ENCODE assay signal across 32 mouse cellular contexts in genomic region chr13:50064841-50065240, GRCm38 (mm10).
"Had no signal": no experiment of that assay in that cellular context is flagged by ENCODE, and none has a peak within 500 bp of the region (broad histone marks: within the 10 kb centered on the region; RNA-seq: fewer than 3 reads in every experiment).

No protein-coding gene starts in this region.

- H3K9me3 ChIP-seq: limb, embryonic 10.5 days; limb, embryonic 12.5 days; limb, embryonic 13.5 days; limb, embryonic 15.5 days; liver, embryonic 12.5 days; liver, embryonic 13.5 days; liver, embryonic 15.5 days; lung, embryonic 15.5 days; midbrain, embryonic 10.5 days; midbrain, embryonic 13.5 days; midbrain, embryonic 15.5 days; neural tube, embryonic 12.5 days had no signal

- DNase-seq: left cerebral cortex, postnatal 4 days; liver; liver, embryonic 13.5 days; liver, postnatal 0 days; lung, adult 18-20 months; lung, adult 2 months; lung, embryonic 14.5 days; lung, postnatal 10 days; lung, postnatal 14 days; lung, postnatal 36 days; lung, postnatal 4 days; midbrain, embryonic 14.5 days had no signal

- H3K27me3 ChIP-seq: limb, embryonic 12.5 days; limb, embryonic 13.5 days; limb, embryonic 15.5 days; liver, embryonic 12.5 days; liver, embryonic 13.5 days; liver, embryonic 15.5 days; lung, embryonic 15.5 days; megakaryocyte, embryonic 14.5 days; midbrain, embryonic 12.5 days; midbrain, embryonic 13.5 days; midbrain, embryonic 15.5 days; neural tube, embryonic 12.5 days had no signal

- H3K36me3 ChIP-seq: limb, embryonic 10.5 days; limb, embryonic 12.5 days; limb, embryonic 13.5 days; limb, embryonic 15.5 days; liver, embryonic 12.5 days; liver, embryonic 13.5 days; liver, embryonic 15.5 days; lung, embryonic 15.5 days; midbrain, embryonic 10.5 days; midbrain, embryonic 12.5 days; midbrain, embryonic 13.5 days; midbrain, embryonic 15.5 days; neural tube, embryonic 12.5 days had no signal

- H3K9ac ChIP-seq: limb, embryonic 12.5 days; limb, embryonic 13.5 days; limb, embryonic 15.5 days; liver, embryonic 12.5 days; liver, embryonic 13.5 days; liver, embryonic 14.5 days; liver, embryonic 15.5 days; liver, postnatal 0 days; lung, embryonic 14.5 days; lung, embryonic 15.5 days; midbrain, embryonic 12.5 days; midbrain, embryonic 13.5 days; midbrain, embryonic 15.5 days; neural tube, embryonic 12.5 days had no signal

- H3K4me1 ChIP-seq: limb, embryonic 10.5 days; limb, embryonic 12.5 days; limb, embryonic 13.5 days; limb, embryonic 15.5 days; liver, embryonic 12.5 days; liver, embryonic 13.5 days; liver, embryonic 15.5 days; lung, embryonic 15.5 days; megakaryocyte, embryonic 14.5 days; midbrain, embryonic 10.5 days; midbrain, embryonic 12.5 days; midbrain, embryonic 13.5 days; midbrain, embryonic 15.5 days; neural tube, embryonic 12.5 days had no signal

- H3K4me3 ChIP-seq: limb, embryonic 10.5 days; limb, embryonic 12.5 days; limb, embryonic 13.5 days; limb, embryonic 15.5 days; liver, embryonic 12.5 days; liver, embryonic 13.5 days; liver, embryonic 15.5 days; lung, embryonic 15.5 days; megakaryocyte, embryonic 14.5 days; midbrain, embryonic 10.5 days; midbrain, embryonic 12.5 days; midbrain, embryonic 13.5 days; midbrain, embryonic 15.5 days; myocyte; neural tube, embryonic 12.5 days had no signal

- H3K27ac ChIP-seq: limb, embryonic 10.5 days; limb, embryonic 12.5 days; limb, embryonic 13.5 days; limb, embryonic 15.5 days; liver, embryonic 12.5 days; liver, embryonic 13.5 days; liver, embryonic 14.5 days; liver, embryonic 15.5 days; lung, embryonic 15.5 days; macrophage; midbrain, embryonic 10.5 days; midbrain, embryonic 12.5 days; midbrain, embryonic 13.5 days; midbrain, embryonic 15.5 days; neural tube, embryonic 12.5 days had no signal

- H3K4me2 ChIP-seq: limb, embryonic 12.5 days; limb, embryonic 13.5 days; limb, embryonic 15.5 days; liver, embryonic 11.5 days; liver, embryonic 12.5 days; liver, embryonic 13.5 days; liver, embryonic 15.5 days; lung, embryonic 14.5 days; lung, embryonic 15.5 days; midbrain, embryonic 11.5 days; midbrain, embryonic 12.5 days; midbrain, embryonic 13.5 days; midbrain, embryonic 15.5 days; neural tube, embryonic 12.5 days had no signal

- ATAC-seq: liver, embryonic 12.5 days; liver, postnatal 0 days; lung, postnatal 0 days; midbrain, embryonic 13.5 days; midbrain, embryonic 15.5 days; midbrain, embryonic 16.5 days had no signal
